Mouse (Mus musculus) liver, embryonic 12.5 days (tissue): ENCODE results near the gene Sun3. TPM values are rescaled to one million over a fixed set of nuclear protein-coding genes. Genes with fewer than 3 reads are reported as not detected.
A peak's percentile ranks its signal among the peaks of the same experiment; 100 is the strongest.

Source experiments
- ATAC-seq: fragments of 200-750 bp; cut with Nextera tagmentation; 2 replicates; pipeline ENCODE4 v1.8.0; 2017; ENCODE audit warnings: moderate number of reproducible peaks, mild to moderate bottlenecking, moderate library complexity
- H3K27ac ChIP-seq: fragments of 300-500 bp; sonication (generic); 2 replicates; pipeline ENCODE4 v1.5.1; 2016; ENCODE audit warnings: mild to moderate bottlenecking
- H3K27me3 ChIP-seq: fragments of 300-500 bp; sonication (generic); replicated peaks from 2 replicates; pipeline ENCODE4 v1.6.1; 2016; ENCODE audit warnings: mild to moderate bottlenecking, moderate library complexity
- H3K36me3 ChIP-seq: fragments of 300-500 bp; sonication (generic); 2 replicates; pipeline ENCODE4 v1.6.1; 2016; ENCODE audit warnings: mild to moderate bottlenecking, moderate library complexity
- H3K4me1 ChIP-seq: fragments of 300-500 bp; sonication (generic); 2 replicates; pipeline ENCODE4 v1.6.1; 2016
- H3K4me2 ChIP-seq: fragments of 300-500 bp; sonication (generic); 2 replicates; pipeline ENCODE4 v1.6.1; 2016; ENCODE audit warnings: mild to moderate bottlenecking, moderate library complexity
- H3K4me3 ChIP-seq: fragments of 300-500 bp; sonication (generic); 2 replicates; pipeline ENCODE4 v1.5.1; 2016; ENCODE audit warnings: mild to moderate bottlenecking, moderate library complexity
- H3K9ac ChIP-seq: fragments of 300-500 bp; sonication (generic); 2 replicates; pipeline ENCODE4 v1.6.1; 2016; ENCODE audit warnings: mild to moderate bottlenecking, moderate library complexity
- H3K9me3 ChIP-seq: fragments of 300-500 bp; sonication (generic); replicated peaks from 2 replicates; pipeline ENCODE4 v1.6.1; 2016; ENCODE audit warnings: mild to moderate bottlenecking, moderate library complexity
- WGBS: fragments of 180-500 bp; shearing (Covaris S2); methylation state at CpG from one replicate; pipeline ENCODE4 v1.1.7; 2016; ENCODE audit not compliant: insufficient replicate concordance; 5-methylcytosine and 5-hydroxymethylcytosine counted together
- polyA plus RNA-seq: library from polyadenylated mRNA; unstranded; fragments of >200 nt; fragmentation: Nextera tagmentation; extraction: Ambion mirVana; gene quantifications from 2 replicates; pipeline ENCODE4 v1.2.1, GENCODE M21; 2016

The Sun3 gene
- polyA plus RNA-seq, 1 experiment from 2014 or later = not detected

DNA sequence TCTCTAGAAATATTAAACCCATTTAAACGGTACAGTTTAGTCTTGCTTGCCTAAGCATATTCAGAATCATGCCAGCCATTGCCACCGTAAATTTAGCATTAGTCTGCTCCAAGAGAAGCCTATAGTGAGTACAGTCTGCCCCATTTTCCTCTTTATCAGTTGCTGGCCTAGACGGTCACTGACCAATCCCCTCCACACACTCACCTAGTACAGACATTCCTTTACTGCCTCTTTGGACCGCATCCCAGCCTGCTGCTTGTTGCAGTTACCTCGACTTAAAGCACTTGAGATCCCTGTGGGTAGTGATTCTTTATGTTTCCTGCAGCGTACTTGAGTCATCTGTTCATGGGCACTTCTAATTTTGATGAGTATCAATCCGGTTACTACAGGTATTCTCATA, 24.0 kb downstream of the Sun3 start:
- Histone ChIP-seq H3K36me3 (no peaks in the 10 kb centered on the region), H3K4me1 (no peaks in the 10 kb centered on the region), H3K27me3 (no peaks in the 10 kb centered on the region), H3K9ac (no peak overlapping the region), H3K4me2 (no peak overlapping the region), H3K4me3 (no peak overlapping the region), H3K27ac (no peak overlapping the region), H3K9me3 (no peaks in the 10 kb centered on the region)
- ATAC-seq = no peak
- whole genome bisulfite sequencing = 60% methylated on average over 7 of the region's 7 CpGs

- no peak for ATAC-seq
Observed at GRCm38 (mm10) chr11:9020207-9020606, 28.6 kb downstream of the Sun3 start.

DNA sequence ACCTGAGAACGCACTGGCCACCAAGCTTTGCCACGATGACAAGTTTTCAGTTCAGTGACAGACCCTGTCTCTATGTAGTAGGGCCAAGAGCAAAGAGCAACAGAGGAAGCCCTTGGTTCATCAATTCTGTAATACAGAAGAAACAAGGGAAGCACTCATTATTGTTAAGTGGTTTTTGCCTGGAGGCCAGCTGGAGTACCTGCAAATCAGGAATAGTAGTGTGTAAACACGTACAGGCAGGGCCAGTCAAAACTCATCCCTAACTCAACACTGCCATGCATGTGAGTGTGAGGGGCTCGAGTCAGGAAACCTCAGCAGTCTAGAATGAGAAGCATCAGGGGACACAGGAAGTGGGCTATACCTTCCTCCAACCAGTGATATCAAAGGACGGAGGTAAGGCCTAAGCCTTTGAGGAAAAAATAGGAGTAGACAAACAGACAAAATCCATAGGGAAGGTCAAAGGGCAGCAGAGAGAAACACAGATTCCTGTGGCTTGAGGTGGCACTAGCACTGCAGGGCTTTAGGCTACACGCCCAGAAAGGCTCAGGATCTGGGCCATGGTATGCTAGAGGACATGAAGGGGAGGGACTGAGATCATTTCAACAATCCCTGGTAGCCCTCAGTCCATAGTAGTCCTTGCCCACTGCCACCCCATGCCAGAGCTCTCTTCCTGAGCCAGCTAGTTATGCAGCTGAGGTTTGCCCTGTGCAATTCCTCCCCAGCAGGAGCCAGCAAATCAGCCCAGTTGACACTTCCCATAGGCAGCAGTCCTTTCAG, 30.1 kb downstream of the Sun3 start:
- Histone ChIP-seq H3K4me2 (no peak overlapping the region), H3K27me3 (0 out of 2 replicates have a peak, but pooled peaks cover 3% of the 10 kb centered on the region), H3K9ac (no peak overlapping the region), H3K36me3 (no peaks in the 10 kb centered on the region), H3K27ac (no peak overlapping the region), H3K4me3 (no peak overlapping the region), H3K9me3 (no peaks in the 10 kb centered on the region), H3K4me1 (no peaks in the 10 kb centered on the region)
- 53% methylated on average over 6 of the region's 6 CpGs for WGBS
- ATAC-seq = peak; percentile 47

More at GRCm38 (mm10) chr11:9020207-9020606, 28.6 kb downstream of the Sun3 start:
- Histone ChIP-seq H3K36me3 (no peaks in the 10 kb centered on the region), H3K4me2 (no peak overlapping the region), H3K4me3 (no peak overlapping the region), H3K27me3 (0 out of 2 replicates have a peak, but pooled peaks cover 3% of the 10 kb centered on the region), H3K4me1 (no peaks in the 10 kb centered on the region), H3K27ac (no peak overlapping the region), H3K9ac (no peak overlapping the region), H3K9me3 (no peaks in the 10 kb centered on the region)
- 81% methylated on average over 5 of the region's 5 CpGs for WGBS

GRCm38 (mm10) chr11:9014740-9015139, 34.1 kb downstream of the Sun3 start:
- H3K9me3 ChIP-seq = no peaks in the 10 kb centered on the region
- H3K36me3 ChIP-seq = no peaks in the 10 kb centered on the region
- no peak overlapping the region for H3K4me2 ChIP-seq
- no peak overlapping the region for H3K4me3 ChIP-seq
- H3K27ac ChIP-seq = no peak overlapping the region
- H3K27me3 ChIP-seq = 0 out of 2 replicates have a peak, but pooled peaks cover 3% of the 10 kb centered on the region
- peaks cover 12% of the 10 kb centered on the region for H3K4me1 ChIP-seq
- 67% methylated on average over 3 of the region's 3 CpGs for WGBS
- no peak for ATAC-seq
- H3K9ac ChIP-seq = no peak overlapping the region

GRCm38 (mm10) chr11:9011348-9011747, 37.4 kb downstream of the Sun3 start:
- 3% methylated on average over 3 of the region's 3 CpGs for WGBS
- Histone ChIP-seq H3K27ac (no peak overlapping the region), H3K4me1 (peaks cover 26% of the 10 kb centered on the region), H3K4me2 (peak overlapping the region; percentile 81), H3K27me3 (0 out of 2 replicates have a peak, but pooled peaks cover 3% of the 10 kb centered on the region), H3K9me3 (no peaks in the 10 kb centered on the region), H3K36me3 (peaks cover 24% of the 10 kb centered on the region), H3K4me3 (peak overlapping the region; percentile 80), H3K9ac (peak overlapping the region; percentile 87)
- ATAC-seq = peak; percentile 40

- H3K27ac ChIP-seq = peak within 1 kb of the TSS; percentile 82
- H3K4me2 ChIP-seq = peak within 1 kb of the TSS; percentile 81
- peaks cover 26% of the 10 kb centered on the region for H3K4me1 ChIP-seq
- peaks cover 28% of the 10 kb centered on the region for H3K36me3 ChIP-seq
- peak; percentile 96 for ATAC-seq
- 0 out of 2 replicates have a peak, but pooled peaks cover 3% of the 10 kb centered on the region for H3K27me3 ChIP-seq
- H3K4me3 ChIP-seq = peak within 1 kb of the TSS; percentile 80
- H3K9me3 ChIP-seq = no peaks in the 10 kb centered on the region
- peak within 1 kb of the TSS; percentile 87 for H3K9ac ChIP-seq
- 2% methylated on average over 43 of the region's 43 CpGs for WGBS
Observed at GRCm38 (mm10) chr11:9010853-9011339, 37.9 kb downstream of the Sun3 start, which contains the start of gene Hus1. Gene Hus1, minus strand, starts transcription at chr11:9011191.

DNA sequence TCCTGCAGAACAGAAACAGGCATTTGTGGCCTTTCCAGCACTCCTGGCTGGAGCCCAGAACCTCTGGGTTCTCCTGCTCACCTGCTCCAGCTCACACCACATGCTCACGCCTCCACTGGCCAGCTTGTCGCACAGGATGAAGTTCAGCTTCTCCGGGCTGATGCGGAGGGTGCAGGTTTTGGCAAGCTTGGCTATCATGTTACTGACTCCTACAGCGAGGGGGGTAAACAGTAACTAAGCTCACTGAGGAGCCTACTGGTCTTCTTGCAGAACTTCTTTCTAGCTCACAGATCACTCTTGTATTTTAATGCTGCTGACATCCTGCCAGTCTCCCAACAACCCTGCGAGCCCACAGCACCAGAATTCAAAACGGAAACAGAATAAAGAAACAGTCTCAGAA, 38.4 kb downstream of the Sun3 start:
- H3K4me3 ChIP-seq = peak overlapping the region; percentile 80
- H3K4me2 ChIP-seq = peak overlapping the region; percentile 81
- no peaks in the 10 kb centered on the region for H3K9me3 ChIP-seq
- ATAC-seq = peak; percentile 73
- H3K27ac ChIP-seq = peak overlapping the region; percentile 82
- WGBS = under 1% methylated on average over 7 of the region's 7 CpGs
- H3K4me1 ChIP-seq = peaks cover 26% of the 10 kb centered on the region
- H3K27me3 ChIP-seq = no peaks in the 10 kb centered on the region
- peaks cover 33% of the 10 kb centered on the region for H3K36me3 ChIP-seq
- H3K9ac ChIP-seq = peak overlapping the region; percentile 87

DNA sequence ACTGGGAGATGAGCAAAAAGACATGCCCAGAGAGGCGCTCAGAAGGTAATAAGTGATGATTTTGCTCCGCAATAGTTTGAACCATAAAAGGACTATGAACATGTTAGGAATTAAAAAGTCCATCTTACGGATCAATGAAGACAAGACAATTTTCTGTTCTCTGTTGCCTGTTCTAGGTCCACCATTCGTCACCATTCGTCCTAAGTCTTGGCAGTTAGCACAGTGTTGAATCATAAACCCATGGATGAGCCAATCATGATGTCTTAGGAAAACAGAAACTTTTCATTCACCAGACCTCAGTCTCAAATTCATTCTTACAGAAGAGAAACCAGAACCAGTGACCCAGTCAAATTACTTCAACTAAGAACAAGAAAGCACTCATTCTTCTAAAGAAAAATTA, 40.0 kb downstream of the Sun3 start:
- Histone ChIP-seq H3K27ac (no peak overlapping the region), H3K27me3 (no peaks in the 10 kb centered on the region), H3K9ac (no peak overlapping the region), H3K4me2 (no peak overlapping the region), H3K36me3 (peaks cover 49% of the 10 kb centered on the region), H3K4me3 (no peak overlapping the region), H3K9me3 (no peaks in the 10 kb centered on the region), H3K4me1 (peaks cover 26% of the 10 kb centered on the region)
- WGBS = 88% methylated on average over 5 of the region's 5 CpGs
- no peak for ATAC-seq

DNA sequence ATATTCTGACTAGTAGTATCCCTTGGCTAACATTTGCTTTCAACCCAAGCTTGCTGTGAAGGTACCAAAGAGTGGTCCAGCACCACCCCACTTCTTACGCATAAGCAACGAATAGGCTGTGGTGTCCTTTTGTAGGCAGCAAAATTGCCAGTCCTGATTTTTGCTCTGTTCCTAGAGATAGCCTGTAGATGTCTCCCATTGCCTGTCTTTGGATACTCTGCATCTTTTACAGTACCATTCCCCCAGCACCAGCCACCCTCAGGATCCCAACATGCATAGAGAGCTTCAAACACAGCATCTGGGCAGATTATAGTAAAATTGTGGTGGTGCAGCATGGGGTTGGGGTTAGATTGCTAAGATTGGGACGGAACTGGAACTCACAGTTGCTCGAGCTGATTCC, 60.7 kb downstream of the Sun3 start:
- ATAC-seq = no peak
- Histone ChIP-seq H3K9ac (no peak overlapping the region), H3K4me1 (no peaks in the 10 kb centered on the region), H3K9me3 (no peaks in the 10 kb centered on the region), H3K4me2 (no peak overlapping the region), H3K4me3 (no peak overlapping the region), H3K36me3 (peaks cover 26% of the 10 kb centered on the region), H3K27me3 (no peaks in the 10 kb centered on the region), H3K27ac (no peak overlapping the region)
- 71% methylated on average over 4 of the region's 4 CpGs for WGBS

DNA sequence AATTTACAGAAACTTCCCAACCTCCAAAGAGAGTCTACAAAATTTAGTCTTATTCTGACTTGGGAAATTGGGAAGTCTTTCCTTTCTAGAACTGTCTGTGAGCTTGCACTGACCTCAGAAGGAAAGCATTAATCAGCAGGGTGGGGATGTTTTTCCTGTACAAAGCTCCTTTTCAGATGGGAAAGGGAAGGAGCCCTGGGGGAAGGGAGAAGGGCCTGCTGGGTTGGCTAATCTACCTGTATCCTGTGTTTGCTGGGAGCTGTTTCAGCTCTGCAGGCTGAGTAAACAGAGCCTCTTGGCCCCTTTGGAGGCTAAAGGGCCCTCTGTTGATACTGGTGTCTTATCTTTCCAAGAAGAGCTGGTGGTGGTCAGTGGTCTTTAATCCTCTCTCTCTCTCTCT, 62.7 kb downstream of the Sun3 start:
- no peaks in the 10 kb centered on the region for H3K4me1 ChIP-seq
- no peak for ATAC-seq
- no peak overlapping the region for H3K4me2 ChIP-seq
- H3K27me3 ChIP-seq = no peaks in the 10 kb centered on the region
- no peaks in the 10 kb centered on the region for H3K9me3 ChIP-seq
- no peak overlapping the region for H3K4me3 ChIP-seq
- H3K27ac ChIP-seq = no peak overlapping the region
- no peak overlapping the region for H3K9ac ChIP-seq
- H3K36me3 ChIP-seq = peaks cover 7% of the 10 kb centered on the region

GRCm38 (mm10) chr11:8983237-8983861, 65.4 kb downstream of the Sun3 start:
- no peaks in the 10 kb centered on the region for H3K36me3 ChIP-seq
- no peak overlapping the region for H3K27ac ChIP-seq
- H3K4me3 ChIP-seq = no peak overlapping the region
- H3K4me1 ChIP-seq = no peaks in the 10 kb centered on the region
- ATAC-seq = 0 out of 2 replicates have a peak, but pooled peaks have one; percentile 13
- no peaks in the 10 kb centered on the region for H3K27me3 ChIP-seq
- WGBS = 24% methylated on average over 6 of the region's 6 CpGs
- H3K9me3 ChIP-seq = no peaks in the 10 kb centered on the region
- no peak overlapping the region for H3K9ac ChIP-seq
- H3K4me2 ChIP-seq = no peak overlapping the region

GRCm38 (mm10) chr11:8978154-8978553, 70.6 kb downstream of the Sun3 start:
- 51% methylated on average over 4 of the region's 4 CpGs for WGBS
- H3K9ac ChIP-seq = no peak overlapping the region

More at GRCm38 (mm10) chr11:8978154-8978553, 70.6 kb downstream of the Sun3 start:
- Histone ChIP-seq H3K4me3 (no peak overlapping the region), H3K27me3 (0 out of 2 replicates have a peak, but pooled peaks cover 7% of the 10 kb centered on the region), H3K27ac (no peak overlapping the region), H3K36me3 (no peaks in the 10 kb centered on the region), H3K4me2 (no peak overlapping the region), H3K9me3 (no peaks in the 10 kb centered on the region), H3K4me1 (no peaks in the 10 kb centered on the region)
- no peak for ATAC-seq
